Mouse (Mus musculus): ENCODE measurements around the gene Gm45618. TPM values are rescaled to one million over a fixed set of nuclear protein-coding genes. Genes with fewer than 3 reads are reported as not detected.

The Gm45618 gene
- polyA plus RNA-seq, 1 experiment from 2014 or later: not detected

GRCm38 (mm10) chr7:142070458-142071211 lies 49.9 kb downstream of the Gm45618 start:
- DNase-seq (ENCODE audit: low spot score): peak; percentile 56

Other genes starting within 250 kb of the Gm45618 start
- gene Tollip, start 202.2 kb downstream of the Gm45618 start, polyA plus RNA-seq (2015; fragmentation: Nextera tagmentation; extraction: Ambion mirVana): 50.6 and 51.6 TPM in 2 replicates
- gene Brsk2, start 171.0 kb downstream of the Gm45618 start, polyA plus RNA-seq (2015; fragmentation: Nextera tagmentation; extraction: Ambion mirVana): 0.32 and 0.57 TPM in 2 replicates
- 92.2 and 93.5 TPM in 2 replicates for gene Mob2, start 59.7 kb downstream of the Gm45618 start, polyA plus RNA-seq (2015; fragmentation: Nextera tagmentation; extraction: Ambion mirVana)
- gene Dusp8, start 24.9 kb downstream of the Gm45618 start, polyA plus RNA-seq (2015; fragmentation: Nextera tagmentation; extraction: Ambion mirVana): 0.34 and 0.58 TPM in 2 replicates
- gene Gm39115, start 15.3 kb upstream of the Gm45618 start, polyA plus RNA-seq (2015; fragmentation: Nextera tagmentation; extraction: Ambion mirVana): not detected in 2 replicates
- not detected in 2 replicates for gene Gm45337, start 23.9 kb upstream of the Gm45618 start, polyA plus RNA-seq (2015; fragmentation: Nextera tagmentation; extraction: Ambion mirVana)
- not detected in 2 replicates for gene Gm29735, start 36.4 kb upstream of the Gm45618 start, polyA plus RNA-seq (2015; fragmentation: Nextera tagmentation; extraction: Ambion mirVana)
- not detected in 2 replicates for gene Gm4553, start 45.0 kb upstream of the Gm45618 start, polyA plus RNA-seq (2015; fragmentation: Nextera tagmentation; extraction: Ambion mirVana)
- gene Krtap5-2, start 55.3 kb upstream of the Gm45618 start, polyA plus RNA-seq (2015; fragmentation: Nextera tagmentation; extraction: Ambion mirVana): not detected in 2 replicates
- gene Gm10153, start 69.7 kb upstream of the Gm45618 start, polyA plus RNA-seq (2015; fragmentation: Nextera tagmentation; extraction: Ambion mirVana): not detected in 2 replicates
- not detected in 2 replicates for gene Krtap5-3, start 80.6 kb upstream of the Gm45618 start, polyA plus RNA-seq (2015; fragmentation: Nextera tagmentation; extraction: Ambion mirVana)
- gene Gm7579, start 91.1 kb upstream of the Gm45618 start, polyA plus RNA-seq (2015; fragmentation: Nextera tagmentation; extraction: Ambion mirVana): not detected in 2 replicates
- gene Krtap5-5, start 109.2 kb upstream of the Gm45618 start, polyA plus RNA-seq (2015; fragmentation: Nextera tagmentation; extraction: Ambion mirVana): 0.16 TPM in 1 of 2 replicates, not detected in the other
- not detected in 2 replicates for gene Gm40460, start 120.3 kb upstream of the Gm45618 start, polyA plus RNA-seq (2015; fragmentation: Nextera tagmentation; extraction: Ambion mirVana)
- not detected in 2 replicates for gene Gm2431, start 137.6 kb upstream of the Gm45618 start, polyA plus RNA-seq (2015; fragmentation: Nextera tagmentation; extraction: Ambion mirVana)
- gene Gm4559, start 153.6 kb upstream of the Gm45618 start, polyA plus RNA-seq (2015; fragmentation: Nextera tagmentation; extraction: Ambion mirVana): not detected in 2 replicates
- not detected in 2 replicates for gene Krtap5-1, start 176.4 kb upstream of the Gm45618 start, polyA plus RNA-seq (2015; fragmentation: Nextera tagmentation; extraction: Ambion mirVana)
- gene Krtap5-4, start 182.8 kb upstream of the Gm45618 start, polyA plus RNA-seq (2015; fragmentation: Nextera tagmentation; extraction: Ambion mirVana): not detected in 2 replicates

All from thymus, postnatal 0 days (tissue).